Mouse (Mus musculus): ENCODE measurements around the gene Rtkn. TPM values are rescaled to one million over a fixed set of nuclear protein-coding genes. Genes with fewer than 3 reads are reported as not detected.
"Not testable (repeated sequence)": the region's sequence is repeated elsewhere in the genome, so short reads cannot be mapped to it uniquely, and the experiment has no call there.

The Rtkn gene
- total RNA-seq, 1 experiment from 2014 or later: 1.0 TPM

DNA sequence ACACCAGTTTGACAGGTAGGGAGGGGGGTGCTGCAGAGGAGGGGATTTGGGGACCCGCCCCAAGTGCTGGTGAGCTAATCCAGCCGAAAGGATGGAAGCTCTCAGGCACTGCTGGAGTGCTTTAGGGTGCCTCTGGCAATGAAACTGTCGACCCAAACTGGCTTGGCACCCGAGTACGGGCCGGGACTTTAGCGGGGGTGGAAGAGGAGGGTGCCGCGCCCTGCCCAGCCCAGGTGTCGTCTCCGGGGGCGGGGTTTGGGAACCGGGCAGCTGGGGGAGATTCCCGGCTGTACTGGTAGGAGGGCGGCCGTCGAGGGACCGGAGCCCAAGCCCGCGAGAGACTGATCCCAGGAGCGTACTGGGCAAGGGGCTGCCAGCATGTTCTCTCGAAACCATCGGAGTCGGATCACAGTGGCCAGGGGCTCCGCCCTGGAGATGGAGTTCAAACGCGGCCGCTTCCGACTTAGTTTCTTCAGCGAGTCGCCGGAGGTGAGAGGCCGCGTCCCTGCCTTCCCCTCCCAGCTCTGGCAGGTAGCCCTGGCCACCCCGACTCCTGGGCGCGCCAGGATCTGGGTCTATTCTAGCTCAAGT lies 403 bp downstream of the Rtkn start:
- no peak for ATAC-seq (replicated peaks; ENCODE audit: insufficient number of reproducible peaks, low FRiP score, low TSS enrichment, poor library complexity, severe bottlenecking)

DNA sequence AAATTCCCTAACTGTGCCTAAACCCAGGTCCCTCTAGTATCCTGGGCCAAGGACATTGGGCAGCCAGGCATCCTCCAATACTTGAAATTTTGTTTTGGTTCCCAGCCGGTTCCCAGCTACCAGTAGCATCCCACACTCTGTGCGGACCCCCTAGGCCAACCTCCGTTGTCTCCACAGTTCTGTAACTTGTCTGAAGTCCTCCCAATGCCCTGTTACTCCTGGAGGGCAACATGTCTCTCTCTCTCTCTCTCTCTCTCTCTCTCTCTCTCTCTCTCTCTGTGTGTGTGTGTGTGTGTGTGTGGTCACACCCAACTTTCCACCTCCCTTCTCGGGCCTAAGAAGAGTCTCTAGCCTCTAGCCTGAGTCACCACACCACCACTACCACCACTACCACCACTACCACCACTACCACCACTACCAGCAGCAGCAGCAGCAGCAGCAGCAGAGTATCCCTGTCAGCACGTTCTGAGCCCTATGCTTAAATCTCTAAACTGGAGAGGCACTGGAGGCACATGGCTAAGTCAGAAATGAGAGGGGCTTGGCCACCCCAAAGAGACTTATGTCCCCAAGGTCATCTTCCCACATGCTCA lies 1.1 kb downstream of the Rtkn start:
- no peak for ATAC-seq (replicated peaks; ENCODE audit: insufficient number of reproducible peaks, low FRiP score, low TSS enrichment, poor library complexity, severe bottlenecking)

DNA sequence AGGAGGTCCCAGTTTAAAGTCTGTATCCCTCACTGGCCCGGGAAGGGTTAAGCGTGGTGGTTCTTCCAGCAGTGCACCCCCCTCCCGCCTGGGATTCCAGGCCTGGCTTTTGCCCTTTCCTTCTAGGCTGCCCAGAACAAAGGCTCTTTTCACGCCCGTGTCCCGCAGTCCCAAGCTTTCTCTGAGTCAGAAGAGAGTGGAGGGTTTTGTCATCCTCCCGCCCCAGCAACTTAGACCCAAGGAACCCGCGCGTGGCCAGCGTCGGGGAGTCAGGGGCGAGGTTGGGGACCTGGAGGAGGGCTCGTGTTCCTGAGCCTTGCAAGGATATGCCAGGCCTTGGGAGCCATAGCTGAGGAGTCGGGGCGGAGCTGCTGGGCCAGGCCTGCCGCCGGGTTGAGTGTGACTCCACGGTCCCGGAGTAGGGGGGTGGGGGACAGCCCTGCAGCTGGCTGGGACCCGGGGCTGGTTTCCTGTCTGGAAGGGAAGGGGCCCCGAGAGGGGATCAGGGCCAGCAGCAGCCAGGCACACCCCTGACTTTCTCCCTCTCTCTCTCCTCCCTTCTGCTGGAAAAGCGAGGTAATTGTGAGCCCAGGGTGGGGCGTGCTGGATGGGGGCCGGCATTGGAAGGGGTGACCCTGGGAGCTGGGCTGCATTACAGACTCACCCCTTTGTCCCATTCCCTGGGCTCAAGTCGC lies 1.8 kb downstream of the Rtkn start:
- no peak for ATAC-seq (replicated peaks; ENCODE audit: insufficient number of reproducible peaks, low FRiP score, low TSS enrichment, poor library complexity, severe bottlenecking)

DNA sequence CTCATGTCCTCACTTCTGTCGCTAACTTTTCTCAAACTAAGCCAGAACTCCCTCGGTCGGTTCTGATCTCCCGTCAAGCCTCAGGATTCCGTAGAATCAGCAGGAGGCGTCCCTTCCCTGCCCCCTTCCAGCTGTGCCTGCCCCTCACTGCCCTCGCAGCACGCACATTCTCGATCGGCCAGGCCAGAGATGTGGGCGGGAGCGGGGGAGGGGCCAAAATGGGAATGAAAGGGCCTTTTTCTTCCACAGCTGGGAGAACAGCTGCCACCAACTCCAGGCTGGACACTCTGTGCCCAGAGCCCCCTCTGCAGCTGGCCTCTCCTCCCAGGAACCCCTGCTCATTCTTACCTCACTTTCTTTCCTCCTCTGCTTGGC lies 2.3 kb downstream of the Rtkn start:
- no peak for ATAC-seq (replicated peaks; ENCODE audit: insufficient number of reproducible peaks, low FRiP score, low TSS enrichment, poor library complexity, severe bottlenecking)

DNA sequence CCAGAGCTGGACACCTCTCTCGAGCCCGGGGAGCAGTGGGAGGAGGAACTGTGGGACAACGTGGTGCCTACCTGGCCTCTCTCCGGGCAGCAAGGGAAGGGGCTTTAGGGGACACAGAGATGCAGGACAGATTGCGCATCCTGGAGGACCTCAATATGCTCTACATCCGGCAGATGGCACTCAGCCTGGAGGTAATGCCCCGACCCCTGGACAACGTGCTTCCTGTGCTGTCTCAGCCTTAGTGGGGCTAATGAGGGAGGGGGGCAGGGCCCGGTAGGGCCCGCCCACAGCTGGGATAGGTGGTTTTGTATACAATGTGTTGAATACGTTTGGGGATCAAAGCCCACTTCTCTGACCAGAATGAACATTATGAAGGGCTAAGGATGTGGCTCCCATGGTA lies 2.8 kb downstream of the Rtkn start:
- ATAC-seq (replicated peaks; ENCODE audit: insufficient number of reproducible peaks, low FRiP score, low TSS enrichment, poor library complexity, severe bottlenecking): no peak

DNA sequence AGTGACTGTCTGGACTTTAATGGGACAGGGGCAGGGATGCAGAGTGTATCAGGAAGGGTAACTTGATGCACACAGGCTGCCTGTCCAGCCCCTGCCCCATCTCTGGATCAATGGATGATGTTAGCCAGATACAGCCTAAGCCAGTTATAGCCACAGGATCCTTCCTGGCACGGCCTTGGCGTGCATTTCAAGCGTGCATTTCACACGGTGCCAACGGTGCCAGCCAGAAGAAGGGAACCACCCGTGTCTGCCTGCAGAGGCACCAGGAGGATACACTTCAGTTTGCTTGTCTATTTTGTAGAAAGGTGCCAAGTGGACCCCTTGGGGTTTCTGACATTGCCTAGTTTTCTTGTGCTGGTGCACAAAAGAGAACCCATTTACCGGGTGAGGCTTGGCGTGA lies 4.8 kb downstream of the Rtkn start:
- ATAC-seq (replicated peaks; ENCODE audit: insufficient number of reproducible peaks, low FRiP score, low TSS enrichment, poor library complexity, severe bottlenecking): no peak

DNA sequence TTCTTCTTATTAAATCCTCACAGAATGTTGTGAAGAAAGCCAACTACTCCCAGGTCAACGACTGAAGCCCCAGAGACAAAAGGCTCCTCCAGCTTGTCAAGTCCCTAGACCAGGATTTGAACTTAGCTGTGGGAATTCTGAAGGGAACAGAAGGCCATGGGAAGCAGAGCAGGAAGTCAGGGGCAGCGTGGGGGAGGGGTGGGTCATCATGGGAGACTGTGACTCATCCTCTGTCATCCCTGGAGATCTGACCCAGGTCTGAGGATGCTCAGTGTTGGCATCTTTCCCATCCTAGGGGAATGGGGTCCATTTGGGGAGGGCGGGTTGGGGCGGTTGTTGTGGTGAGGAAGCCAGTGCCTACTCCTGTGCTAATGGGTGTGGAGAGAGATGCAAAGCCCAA lies 6.4 kb downstream of the Rtkn start:
- ATAC-seq (replicated peaks; ENCODE audit: insufficient number of reproducible peaks, low FRiP score, low TSS enrichment, poor library complexity, severe bottlenecking): no peak

DNA sequence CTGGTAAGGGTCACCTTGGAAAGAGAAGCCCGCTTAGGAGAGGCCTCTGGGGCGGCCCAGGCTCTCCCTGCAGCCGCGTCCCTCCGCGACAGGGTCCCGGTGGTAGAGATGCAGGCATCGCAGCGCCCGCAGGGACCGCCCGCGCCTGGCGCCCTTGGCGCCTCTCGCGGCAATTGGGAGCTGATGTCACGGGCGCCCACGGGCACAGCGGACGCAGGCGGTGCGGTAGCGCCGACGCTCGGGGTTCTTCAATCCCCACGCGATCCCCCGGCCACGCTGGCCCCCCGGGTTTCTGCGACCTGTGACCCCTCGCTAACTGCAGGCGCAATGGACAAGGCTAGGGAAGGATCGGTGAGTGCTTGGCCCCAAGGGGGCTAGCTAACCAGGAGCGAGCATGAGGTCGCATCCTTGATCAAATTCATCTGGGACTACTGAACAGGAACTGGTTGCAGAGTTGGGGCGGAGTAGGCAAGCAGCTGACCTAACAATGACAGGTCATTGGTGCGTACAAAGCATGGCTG lies 7.0 kb downstream of the Rtkn start:
- no peak; the same call in 1 of the 2 replicates for ATAC-seq (replicated peaks; ENCODE audit: insufficient number of reproducible peaks, low FRiP score, low TSS enrichment, poor library complexity, severe bottlenecking)

DNA sequence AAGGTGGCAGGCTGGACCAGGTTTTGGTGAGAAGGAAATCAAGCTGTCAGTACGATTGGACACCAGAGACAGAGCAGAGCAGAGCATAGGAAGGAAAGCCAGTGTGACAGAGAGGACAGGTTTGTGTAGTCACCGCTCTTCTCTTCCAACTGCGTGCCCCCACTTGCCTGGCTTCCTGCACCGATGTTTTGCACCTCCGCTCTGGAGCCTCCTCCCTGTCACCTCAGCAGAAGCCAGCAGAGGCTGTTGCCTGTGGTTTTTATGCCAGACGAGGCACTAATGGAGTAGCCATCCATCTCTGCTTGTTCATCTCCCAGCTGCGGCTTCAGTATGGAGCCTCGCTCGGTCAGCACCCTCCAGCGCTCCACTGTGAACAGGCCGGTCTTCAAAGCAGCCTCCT lies 7.6 kb downstream of the Rtkn start:
- ATAC-seq (replicated peaks; ENCODE audit: insufficient number of reproducible peaks, low FRiP score, low TSS enrichment, poor library complexity, severe bottlenecking): no peak

DNA sequence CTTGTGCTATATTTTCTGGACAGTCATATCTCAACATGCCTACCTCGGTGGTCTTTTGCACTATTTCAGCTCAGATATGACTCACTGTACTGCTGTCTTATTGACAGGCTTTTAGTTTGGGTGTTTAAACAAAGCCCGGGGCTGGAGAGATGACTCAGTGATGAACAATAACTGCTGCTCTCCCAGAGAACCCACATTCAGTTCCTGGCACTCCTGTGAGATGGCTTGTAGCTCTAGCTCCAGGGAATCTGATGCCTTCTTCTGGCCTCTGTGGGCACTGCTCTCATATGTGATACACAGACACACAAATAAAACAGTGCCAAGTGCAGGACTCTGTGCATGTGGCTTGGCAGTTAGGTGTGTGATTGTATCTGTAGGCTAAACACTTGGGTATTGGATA lies 9.9 kb downstream of the Rtkn start:
- ATAC-seq (replicated peaks; ENCODE audit: insufficient number of reproducible peaks, low FRiP score, low TSS enrichment, poor library complexity, severe bottlenecking): no peak

DNA sequence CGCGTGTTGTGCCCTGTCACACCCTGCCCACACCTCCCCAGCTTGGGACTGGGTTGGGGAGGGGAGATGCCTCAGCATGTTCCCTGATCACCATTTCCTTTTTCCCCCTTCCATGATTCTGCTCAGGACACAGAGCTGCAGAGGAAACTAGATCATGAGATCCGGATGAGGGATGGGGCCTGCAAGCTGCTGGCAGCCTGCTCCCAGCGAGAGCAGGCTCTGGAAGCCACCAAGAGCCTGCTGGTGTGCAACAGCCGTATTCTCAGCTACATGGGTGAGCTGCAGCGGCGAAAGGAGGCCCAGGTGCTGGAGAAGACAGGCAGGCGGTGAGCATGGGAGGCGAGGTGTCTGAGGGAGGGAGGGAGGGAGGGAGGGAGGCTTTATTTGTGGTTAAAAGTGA lies 10.5 kb downstream of the Rtkn start:
- no peak for ATAC-seq (replicated peaks; ENCODE audit: insufficient number of reproducible peaks, low FRiP score, low TSS enrichment, poor library complexity, severe bottlenecking)

DNA sequence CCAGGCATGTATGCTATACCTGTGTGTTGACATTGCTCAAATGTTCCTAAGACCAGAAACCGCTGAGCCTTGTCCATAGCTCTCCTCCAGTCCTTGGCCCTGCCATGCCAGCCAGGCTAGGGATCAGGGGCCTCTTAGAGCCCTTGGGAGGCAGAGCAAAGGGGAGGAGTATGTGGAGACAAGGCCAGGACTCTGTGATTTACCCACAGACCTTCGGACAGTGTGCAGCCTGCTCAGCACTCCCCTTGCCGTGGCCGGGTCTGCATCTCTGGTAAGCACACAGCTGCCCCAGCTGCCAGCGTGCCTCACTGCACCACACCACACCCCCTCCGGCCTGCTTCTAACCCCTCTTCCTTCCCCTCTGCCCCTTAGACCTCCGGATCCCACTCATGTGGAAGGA lies 12.0 kb downstream of the Rtkn start:
- ATAC-seq (replicated peaks; ENCODE audit: insufficient number of reproducible peaks, low FRiP score, low TSS enrichment, poor library complexity, severe bottlenecking): no peak

DNA sequence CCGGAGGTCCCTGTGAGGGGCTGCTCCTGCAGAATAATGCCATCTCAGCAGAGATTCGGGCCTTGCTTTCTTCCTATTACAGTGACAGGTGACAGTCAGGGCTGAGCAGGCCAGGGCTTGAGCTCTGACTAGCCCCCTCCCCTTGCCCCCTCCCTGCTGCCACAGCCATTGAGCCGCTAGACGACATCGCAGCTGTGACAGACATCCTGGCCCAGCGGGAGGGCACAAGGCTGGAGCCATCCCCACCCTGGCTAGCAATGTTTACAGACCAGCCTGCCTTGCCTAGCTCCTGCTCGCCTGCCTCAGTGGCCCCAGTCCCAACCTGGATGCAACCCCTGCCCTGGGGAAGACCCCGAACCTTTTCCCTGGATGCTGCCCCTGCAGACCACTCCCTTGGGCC lies 16.5 kb downstream of the Rtkn start:
- no peak for ATAC-seq (replicated peaks; ENCODE audit: insufficient number of reproducible peaks, low FRiP score, low TSS enrichment, poor library complexity, severe bottlenecking)

DNA sequence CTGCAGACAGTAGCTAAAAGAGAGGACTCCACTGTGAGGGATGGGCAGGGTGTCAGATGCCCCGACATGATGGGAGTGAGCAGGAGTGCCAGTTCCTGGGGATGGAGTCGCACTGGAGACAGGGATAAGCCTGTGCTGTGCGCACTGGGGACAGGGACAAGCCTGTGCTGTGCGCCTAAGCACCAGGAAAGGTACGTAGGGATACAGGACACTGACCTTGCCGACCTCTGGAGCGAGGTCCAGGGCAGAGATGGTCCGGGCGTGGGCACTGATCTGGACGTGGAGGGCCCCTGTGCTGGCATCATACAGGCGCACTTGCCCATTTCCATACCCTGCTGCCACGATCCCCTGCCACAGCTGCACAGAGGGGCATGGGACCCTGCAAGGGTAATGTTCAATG lies 17.8 kb downstream of the Rtkn start:
- ATAC-seq (replicated peaks; ENCODE audit: insufficient number of reproducible peaks, low FRiP score, low TSS enrichment, poor library complexity, severe bottlenecking): no peak

DNA sequence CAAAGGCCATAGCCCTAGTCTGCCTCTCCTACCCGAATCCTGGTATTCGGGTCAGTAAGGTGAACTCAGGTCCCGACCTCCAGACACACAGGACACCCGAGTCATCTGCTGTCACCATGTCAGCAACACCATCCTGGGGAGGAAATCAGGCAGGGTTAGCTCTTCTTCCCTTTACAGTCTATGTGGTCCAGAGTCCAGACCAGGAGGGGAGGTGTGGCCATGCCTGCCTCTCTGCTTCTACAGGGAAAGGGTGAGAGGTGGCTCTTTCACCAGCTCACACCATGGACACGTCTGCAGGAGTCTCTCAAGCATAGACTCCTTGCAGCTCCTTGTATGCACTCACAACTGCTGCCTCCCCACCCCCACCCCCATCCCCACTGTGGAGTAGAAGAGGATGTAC lies 18.2 kb downstream of the Rtkn start:
- ATAC-seq (replicated peaks; ENCODE audit: insufficient number of reproducible peaks, low FRiP score, low TSS enrichment, poor library complexity, severe bottlenecking): no peak

DNA sequence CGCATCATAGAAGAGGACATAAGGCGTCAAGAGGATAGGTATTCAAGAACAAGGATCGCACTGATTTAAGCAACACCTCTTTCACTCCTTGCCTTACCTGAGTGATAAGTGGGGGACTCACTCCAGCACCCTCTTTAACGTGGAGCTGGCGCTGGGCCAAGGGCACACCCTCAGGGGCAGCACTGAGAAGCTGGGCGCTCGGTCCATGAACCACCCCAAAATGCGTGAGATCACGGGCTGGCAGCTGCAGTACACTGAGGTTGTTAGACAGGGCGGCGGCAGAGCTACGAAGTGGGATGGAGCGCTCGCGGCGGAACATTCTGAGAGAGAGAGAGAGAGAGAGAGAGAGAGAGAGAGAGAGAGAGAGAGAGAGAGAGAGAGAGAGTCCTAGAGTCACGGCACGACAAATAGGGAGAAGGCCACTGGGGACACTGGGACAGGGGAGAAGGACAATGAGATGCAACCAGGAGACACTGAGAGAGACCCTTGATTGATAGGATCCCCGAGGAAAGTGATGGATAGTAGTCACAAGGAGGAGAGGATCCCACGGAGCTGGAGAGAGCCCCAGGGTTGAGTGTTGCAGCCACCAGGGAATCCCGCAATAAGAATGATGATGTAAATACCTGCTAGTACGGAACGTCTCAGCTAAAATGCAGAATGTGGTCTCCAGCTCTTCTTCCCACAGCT lies 20.4 kb downstream of the Rtkn start:
- ATAC-seq (replicated peaks; ENCODE audit: insufficient number of reproducible peaks, low FRiP score, low TSS enrichment, poor library complexity, severe bottlenecking): no peak

DNA sequence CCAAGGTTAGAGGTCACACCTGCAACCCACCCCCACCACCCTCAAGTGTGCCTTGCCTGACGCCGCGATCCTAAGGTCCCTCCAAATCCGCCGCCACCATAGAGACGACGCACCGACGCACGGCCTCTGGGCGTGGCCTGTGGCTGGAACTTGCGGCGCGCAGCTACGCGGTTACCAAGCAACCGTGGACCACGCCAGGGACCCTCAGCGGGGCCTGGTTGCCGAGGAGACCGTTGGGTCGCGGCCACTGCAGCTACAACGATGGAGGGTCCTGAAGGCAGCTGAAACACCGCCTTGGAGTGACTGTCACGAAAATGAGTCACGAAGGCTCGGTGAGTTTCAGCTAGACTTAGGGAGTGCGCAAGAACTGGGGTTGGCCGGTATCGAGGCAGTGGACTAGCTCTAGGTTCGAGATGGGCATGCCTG lies 21.0 kb downstream of the Rtkn start, which contains the start of the genes Wdr54 and 1700003E16Rik:
Wdr54 (minus strand) TSS at position 139 of the 426 bp plus-strand sequence.
1700003E16Rik (plus strand) TSS at position 146 of the 426 bp plus-strand sequence.
- ATAC-seq (replicated peaks; ENCODE audit: insufficient number of reproducible peaks, low FRiP score, low TSS enrichment, poor library complexity, severe bottlenecking): peak; percentile 42; the same call in 1 of the 2 replicates

DNA sequence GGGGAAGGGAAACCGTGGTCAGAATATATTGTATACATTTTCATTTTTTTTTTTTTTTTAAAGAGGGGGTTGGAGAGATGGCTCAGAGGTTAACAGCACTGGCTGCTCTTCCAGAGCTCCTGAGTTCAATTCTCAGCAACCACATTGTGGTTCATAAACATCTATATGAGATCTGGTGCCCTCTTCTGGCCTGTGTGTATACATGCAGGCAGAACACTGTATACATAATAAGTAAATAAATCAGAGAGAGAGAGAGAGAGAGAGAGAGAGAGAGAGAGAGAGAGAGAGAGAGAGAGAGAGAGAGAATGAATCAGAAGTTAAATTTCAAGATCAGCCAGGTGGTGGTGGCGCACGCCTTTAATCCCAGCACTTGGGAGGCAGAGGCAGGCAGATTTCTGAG lies 24.2 kb downstream of the Rtkn start:
- not testable (repeated sequence) for ATAC-seq (replicated peaks; ENCODE audit: insufficient number of reproducible peaks, low FRiP score, low TSS enrichment, poor library complexity, severe bottlenecking)

DNA sequence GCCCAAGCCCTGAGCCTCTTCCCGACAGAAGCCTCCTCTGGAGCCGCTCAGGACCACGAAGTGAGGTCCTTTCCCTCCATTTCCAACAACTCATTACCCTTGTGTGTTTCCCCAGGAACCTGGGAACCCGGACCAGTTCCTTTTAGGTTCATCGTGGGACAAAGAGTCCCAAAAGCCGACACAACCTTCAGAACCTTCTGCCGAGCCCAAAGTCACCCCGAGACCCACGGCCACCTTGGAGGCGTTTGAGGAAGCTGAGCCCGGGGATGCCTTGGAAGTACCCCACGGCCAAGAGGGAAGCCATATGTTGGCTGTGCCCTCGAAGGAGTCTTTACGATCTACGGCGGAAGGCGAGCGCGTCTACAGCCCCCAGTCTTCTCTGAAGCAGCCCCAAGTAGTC lies 26.2 kb downstream of the Rtkn start:
- ATAC-seq (replicated peaks; ENCODE audit: insufficient number of reproducible peaks, low FRiP score, low TSS enrichment, poor library complexity, severe bottlenecking): no peak
